Mouse (Mus musculus): ENCODE results near the gene Dock1.

- TF ChIP-seq GATA1 (IDR thresholded peaks at IDR 0.05; ENCODE audit: borderline replicate concordance, low read length), result no peak
- TF ChIP-seq FLI1 (IDR thresholded peaks at IDR 0.05; ENCODE audit: low read length), result no peak
These were observed 354.1 kb downstream of the Dock1 start for GRCm38 (mm10) chr7:135024531-135024930.
